Mouse (Mus musculus): ENCODE results near the gene Cldn7.

Cldn7 gene

DNA sequence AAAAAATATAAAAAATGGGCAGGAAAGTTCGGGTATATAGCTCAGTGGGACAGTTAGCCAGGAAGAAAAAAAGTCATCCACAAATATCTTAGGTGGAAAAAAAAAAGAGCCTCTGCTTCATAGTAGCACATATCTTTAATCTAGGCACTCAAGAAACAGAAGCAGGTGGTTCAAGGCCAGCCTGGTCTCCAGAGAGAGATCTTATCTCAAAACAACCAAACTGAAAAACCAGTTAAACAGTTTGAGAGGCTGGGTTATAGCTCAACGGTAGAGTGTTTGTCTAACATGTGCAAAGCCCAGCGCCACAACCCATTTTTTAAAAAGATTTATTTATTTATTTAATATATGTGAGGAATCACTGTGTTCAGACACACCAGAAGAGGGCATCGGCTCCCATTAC lies 31.5 kb upstream of the Cldn7 start:
- DNase-seq (ENCODE audit: low spot score in 2 of 2), result no peak

DNA sequence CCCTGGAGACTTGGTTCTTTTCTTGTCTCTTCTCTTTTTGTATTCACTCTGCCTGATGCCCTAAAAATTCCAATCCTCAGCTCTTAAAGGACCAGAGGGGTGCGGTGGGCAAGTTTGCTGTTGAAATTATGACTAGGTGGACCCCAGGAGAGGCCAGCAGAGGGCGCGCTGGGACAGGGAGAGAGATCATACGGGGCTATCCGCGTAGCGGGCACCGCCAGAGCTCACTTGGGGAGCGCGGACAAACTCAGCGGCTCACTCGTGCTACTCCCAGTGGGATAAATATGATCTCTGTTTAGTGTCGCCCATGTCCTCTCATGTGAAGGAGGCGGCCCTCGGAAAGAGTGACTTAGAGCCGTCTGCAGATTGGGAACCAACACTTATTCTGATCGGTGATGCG lies 30.4 kb upstream of the Cldn7 start:
- peak in 1 of 2 experiments; percentile 91 for DNase-seq (ENCODE audit: low spot score in 2 of 2)

DNA sequence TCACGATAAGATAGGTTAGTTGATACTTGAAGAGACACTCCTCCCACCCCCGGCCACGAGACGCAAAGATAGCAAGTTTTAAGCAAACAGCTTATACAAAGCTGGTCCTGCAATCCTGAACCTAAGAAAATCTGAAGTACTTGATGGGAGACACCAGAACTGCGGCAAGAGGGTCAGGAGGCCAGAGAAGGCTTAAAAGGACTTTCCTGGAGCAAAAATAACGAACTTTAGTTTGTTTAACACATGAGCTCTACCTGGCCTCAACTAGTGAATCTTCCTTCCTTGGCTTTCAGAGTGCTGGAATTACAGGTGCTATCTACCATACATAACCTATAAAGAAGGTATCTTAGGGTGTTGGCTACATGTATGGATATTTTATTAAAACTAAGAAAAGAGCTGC lies 29.9 kb upstream of the Cldn7 start:
- no peak for DNase-seq (ENCODE audit: low spot score in 2 of 2)

DNA sequence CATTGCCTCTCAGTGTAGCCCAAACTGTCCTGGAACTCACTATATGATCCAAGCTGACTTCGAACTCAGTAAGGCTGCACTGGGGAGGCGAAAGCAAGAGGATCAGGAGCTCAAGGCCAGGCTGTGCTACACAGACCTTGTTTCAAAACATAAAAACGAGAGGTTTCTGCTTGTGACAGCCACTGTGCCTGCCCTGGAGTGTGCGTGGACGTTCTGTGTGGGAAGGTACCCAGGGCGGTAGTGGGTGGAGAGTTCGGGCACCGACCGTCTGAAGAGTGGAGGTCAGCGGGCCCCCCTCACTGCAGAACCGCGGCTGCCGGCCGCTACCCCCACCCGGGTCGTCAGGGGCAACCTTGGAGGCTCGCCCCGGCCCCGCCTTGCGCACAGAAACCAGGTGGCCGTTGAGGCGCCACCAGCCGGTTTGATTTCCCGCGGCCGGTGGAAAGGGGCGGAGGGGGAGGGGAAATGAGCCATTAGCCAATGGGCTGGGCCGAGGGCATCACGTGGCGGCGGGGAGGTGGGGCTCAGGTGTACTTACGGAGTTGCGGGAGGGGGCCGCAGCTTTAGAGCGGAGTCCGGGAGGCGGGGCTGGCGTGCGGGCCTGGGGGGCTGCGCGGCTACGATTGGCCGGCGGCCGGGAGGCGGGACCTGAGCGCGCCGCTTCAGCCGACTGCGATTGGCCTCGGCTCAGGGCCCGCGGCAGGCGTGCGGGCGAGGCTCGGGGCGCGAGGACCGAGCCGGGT lies 29.3 kb upstream of the Cldn7 start, which contains the start of gene Ybx2:
Gene Ybx2 (plus strand): TSS at position 660 of the 743 bp plus-strand sequence.
- peak; percentile 69 to 87 for DNase-seq (ENCODE audit: low spot score in 2 of 2)

DNA sequence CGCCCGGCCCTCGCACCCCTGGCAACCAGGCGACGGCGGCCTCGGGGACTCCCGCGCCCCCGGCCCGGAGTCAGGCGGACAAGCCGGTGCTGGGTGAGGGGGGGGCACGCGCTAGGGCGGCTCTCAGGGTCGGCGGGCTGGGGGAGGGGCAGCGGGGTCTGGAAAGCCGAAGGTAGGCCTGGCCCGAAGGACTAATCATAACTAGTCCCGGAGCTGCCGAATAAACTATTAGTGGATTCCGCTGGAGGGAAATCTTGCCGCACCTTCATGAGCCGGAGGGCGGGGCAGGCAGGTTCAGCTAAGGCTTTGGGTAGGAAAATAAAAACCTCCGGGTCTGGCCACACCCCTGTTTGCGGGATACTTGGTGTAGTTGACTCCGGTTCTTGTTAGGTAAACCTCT lies 28.4 kb upstream of the Cldn7 start:
- DNase-seq (ENCODE audit: low spot score in 2 of 2), result no peak

DNA sequence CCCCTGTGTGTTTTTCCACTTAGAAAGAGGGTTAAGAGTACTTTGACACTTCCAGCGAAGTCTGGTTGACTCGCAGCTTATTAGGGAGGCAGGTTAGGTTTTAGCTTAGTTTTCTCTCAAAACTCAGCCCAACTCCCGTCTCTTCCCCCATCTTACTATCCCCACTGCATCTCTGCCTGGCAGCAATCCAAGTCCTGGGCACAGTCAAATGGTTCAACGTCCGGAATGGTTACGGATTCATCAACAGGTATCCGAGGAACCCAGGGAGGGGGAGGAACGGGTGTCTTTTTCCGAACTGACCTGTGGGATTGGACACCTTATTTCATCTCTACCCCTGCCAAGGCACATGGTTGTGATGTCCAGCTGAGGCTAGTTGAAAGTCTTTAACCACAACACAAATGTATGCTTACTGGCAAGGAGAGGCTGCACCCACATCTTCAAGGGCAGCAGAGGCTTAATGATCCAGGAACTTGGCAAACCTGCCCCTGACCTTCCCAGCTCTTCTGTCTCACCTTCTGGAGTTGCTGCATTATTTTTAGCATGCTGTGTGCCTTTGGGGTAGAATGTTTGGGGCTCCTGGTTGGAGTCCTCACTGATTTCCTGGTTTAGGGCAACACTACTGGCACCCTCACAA lies 27.7 kb upstream of the Cldn7 start:
- no peak for DNase-seq (ENCODE audit: low spot score in 2 of 2)

DNA sequence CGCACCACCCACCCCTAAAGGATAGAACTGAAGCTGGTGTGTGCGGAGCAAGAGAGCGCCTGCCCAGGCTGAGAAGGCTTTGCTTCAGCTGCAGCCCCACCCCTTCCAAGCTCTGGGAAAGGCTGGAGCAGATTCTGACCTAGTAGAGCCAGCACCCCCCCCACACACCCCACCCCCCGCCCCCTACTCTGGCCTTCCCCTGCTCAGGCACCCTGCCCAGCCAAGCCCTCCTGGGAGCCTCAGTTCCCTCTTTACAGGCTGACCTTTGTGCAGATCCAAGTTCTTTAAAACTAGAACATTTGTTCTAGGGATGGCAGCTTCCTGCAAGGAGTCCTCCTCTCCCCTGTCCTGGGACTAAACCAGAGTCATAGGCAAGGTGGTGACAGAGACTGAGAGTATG lies 27.2 kb upstream of the Cldn7 start:
- DNase-seq (ENCODE audit: low spot score in 2 of 2), result no peak

DNA sequence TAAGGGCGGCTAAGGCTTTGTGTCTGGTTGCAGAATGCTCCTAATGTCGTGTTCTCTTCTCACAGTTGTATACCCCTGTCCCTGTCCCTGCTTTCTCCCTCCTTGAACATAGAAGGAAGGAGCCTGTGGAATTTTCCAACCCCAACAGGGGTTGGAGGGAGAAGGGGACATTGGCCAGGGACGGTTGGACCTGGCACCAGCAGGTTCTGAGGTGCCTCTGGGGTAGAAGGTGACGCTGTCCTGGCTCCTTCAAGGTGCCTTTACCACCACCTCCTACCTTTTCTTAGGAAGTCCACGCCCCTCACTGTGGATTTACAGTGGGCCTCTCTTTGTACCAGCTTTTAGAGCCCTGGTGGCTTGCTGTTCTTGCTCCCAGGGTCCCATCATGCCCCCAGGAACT lies 26.7 kb upstream of the Cldn7 start:
- no peak for DNase-seq (ENCODE audit: low spot score in 2 of 2)

DNA sequence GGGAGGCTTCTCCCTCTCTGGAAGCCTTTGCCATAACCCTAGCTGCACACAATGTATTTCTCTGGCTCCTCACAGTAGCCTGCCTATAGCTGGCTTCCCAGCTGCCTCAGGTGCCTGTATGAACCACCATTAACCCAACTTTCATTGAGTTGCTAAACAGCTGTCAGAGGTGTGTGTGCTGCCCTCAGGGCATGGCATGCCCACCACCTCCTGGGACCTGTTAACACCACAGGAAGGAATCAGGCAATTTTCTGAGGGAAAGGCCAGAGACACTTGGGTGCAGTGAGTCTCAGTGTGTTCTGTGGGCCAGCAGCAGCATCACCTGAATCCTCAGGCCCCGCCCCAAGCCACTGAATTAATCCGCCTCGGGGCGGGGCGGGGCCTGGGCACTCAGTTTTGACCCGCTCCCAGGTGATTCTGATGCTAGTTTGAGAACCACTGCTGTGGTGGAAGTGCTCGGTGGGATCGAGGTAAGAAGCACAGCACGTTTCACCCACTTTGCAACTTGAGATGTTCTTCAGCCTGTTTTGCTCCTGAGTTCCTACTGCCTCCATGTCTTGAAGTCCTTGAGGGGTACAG lies 26.1 kb upstream of the Cldn7 start:
- DNase-seq (ENCODE audit: low spot score in 2 of 2), result no peak

DNA sequence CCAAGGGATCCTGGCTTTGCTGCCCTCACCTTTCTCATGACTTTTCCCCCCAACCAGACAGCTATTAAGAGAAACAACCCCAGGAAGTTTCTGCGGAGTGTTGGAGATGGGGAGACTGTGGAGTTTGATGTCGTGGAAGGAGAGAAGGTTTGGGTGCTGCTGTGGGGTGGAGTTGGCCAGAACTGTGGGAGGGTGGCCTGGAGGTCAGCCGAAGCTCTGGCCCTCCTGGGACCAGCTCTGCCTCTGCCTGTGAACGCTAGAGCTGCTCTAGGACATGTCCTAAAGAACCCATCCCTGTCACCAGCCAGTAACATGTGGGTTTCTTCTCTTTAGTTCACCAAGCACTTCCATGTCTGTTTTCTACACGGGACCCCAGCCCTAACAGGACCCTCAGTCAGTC lies 25.4 kb upstream of the Cldn7 start:
- no peak for DNase-seq (ENCODE audit: low spot score in 2 of 2)

DNA sequence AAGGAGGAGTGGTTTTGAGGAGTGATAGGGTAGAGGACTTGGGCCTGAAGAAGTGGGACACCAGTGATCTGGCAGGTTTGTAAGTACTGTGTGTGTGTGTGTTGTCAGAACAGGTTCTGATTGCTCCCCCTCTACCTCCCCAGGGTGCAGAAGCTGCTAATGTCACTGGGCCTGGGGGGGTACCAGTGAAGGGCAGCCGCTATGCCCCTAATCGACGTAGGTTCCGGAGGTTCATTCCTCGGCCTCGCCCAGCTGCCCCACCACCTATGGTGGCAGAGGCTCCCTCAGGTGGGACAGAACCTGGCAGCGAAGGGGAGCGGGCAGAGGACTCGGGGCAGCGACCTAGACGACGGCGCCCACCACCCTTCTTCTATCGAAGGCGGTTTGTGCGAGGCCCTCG lies 24.8 kb upstream of the Cldn7 start:
- DNase-seq (ENCODE audit: low spot score in 2 of 2), result no peak

DNA sequence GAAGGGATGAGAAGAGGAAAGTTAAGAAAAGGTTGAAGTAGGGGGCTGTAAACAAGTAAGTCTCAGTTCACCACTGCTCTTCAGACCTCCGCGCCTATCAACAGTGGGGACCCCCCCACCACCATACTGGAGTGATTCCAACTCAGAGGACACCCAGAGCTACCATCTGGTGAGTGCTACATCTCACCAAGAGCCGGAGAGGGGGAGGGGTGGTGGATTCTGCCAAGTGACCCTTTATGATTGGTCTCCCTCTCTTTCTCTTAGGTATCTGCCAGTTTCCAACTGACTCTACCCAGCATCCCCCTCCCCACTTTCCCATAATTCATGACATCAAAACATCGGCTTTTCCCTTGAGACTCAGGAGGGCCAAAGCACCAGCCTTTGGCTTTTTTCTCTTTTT lies 23.6 kb upstream of the Cldn7 start:
- no peak for DNase-seq (ENCODE audit: low spot score in 2 of 2)

DNA sequence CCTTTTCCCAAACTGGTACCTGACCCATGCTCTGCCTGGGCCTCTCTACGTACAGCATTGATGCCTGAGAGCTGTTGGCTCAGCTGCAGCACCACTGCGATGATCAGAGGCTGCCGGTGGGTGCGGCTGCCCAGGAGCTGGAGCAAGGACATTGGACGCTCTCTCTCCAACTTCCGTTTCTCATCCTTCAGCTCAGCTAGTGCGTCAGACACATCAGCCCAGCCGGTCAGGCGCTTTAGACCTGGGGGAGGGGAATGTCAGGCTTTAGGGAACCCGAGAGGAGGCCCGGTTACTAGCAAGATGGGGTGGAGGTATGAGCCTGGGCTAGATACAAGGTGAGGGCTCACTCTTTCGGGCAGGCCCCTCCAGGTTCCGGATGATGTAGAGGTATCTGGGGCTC lies 19.4 kb upstream of the Cldn7 start:
- no peak for DNase-seq (ENCODE audit: low spot score in 2 of 2)

DNA sequence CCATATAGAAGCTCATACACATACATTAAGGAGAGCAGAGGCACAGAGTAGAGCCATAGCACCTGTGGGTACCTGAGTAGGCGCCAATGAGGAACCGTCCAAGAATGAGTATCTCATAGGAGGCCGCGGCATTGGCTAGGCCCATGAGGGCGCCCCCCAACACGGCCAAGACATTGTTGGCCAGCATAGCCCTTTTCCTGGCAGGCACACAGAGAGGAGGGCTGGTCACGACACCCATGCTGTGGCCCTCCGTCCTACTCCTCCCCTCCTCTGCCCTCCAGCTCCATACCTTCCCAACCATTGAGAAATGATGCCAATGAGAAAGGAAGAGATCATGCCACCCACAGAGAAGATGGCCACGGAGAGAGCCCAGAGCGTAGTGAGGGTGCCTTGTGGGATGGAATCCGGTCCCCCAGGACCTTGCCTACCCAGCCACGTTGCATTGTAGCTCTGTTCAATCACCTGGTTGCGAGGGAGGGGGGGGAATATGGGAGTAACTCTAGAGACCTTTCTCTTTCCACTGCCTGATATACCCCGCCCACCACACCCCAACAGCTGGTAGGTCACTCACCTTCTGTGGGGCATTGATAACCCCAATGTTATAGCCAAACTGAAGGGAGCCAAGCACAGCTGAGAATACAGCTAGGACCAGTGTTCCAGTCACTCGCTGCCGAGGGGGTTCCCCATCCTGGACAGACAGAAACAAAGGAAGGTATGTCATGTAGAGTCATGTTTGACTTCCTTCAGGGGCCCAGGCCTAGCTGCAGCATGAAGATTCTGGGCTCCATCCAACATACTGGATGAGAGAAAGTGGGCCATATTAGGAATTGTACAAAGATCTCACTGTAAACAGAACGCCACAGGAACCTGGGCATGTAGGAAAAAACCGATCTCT lies 18.3 kb upstream of the Cldn7 start:
- no peak for DNase-seq (ENCODE audit: low spot score in 2 of 2)

DNA sequence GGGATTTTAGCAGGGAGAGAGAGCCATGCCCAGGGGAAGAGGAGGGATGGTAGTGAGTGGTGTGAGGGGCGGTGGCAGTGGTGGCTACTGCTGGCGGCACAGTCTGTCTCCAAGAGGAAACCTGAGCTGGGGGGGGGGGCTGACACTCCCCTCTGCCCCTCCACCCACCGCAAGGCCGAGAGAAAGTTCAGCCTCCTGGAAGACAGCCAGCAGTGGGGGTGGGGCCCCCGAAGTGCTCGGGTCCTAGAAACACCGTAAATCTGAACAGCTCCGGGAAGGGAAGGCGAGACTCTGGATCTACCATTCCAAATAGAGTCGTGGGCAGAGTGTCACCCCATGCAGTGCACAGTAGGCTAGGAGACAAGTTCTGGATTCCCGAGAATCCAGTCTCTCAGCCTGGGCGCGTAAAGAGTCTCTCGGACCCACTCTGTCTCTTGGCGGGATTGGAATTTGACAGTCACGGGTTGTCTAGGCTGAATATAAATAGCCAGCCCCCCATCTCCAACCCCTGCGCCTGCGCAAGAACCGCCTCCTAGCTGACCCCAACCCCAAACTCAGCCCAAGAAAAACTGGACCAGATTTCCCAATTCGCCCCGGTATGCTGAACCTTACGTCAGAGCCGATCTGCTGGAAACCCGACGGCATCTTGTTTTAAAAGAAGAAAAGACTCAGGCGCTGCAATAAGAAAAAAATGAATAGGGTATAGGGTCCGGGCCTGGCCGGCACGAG lies 17.1 kb upstream of the Cldn7 start:
- DNase-seq (ENCODE audit: low spot score in 2 of 2), result no peak

DNA sequence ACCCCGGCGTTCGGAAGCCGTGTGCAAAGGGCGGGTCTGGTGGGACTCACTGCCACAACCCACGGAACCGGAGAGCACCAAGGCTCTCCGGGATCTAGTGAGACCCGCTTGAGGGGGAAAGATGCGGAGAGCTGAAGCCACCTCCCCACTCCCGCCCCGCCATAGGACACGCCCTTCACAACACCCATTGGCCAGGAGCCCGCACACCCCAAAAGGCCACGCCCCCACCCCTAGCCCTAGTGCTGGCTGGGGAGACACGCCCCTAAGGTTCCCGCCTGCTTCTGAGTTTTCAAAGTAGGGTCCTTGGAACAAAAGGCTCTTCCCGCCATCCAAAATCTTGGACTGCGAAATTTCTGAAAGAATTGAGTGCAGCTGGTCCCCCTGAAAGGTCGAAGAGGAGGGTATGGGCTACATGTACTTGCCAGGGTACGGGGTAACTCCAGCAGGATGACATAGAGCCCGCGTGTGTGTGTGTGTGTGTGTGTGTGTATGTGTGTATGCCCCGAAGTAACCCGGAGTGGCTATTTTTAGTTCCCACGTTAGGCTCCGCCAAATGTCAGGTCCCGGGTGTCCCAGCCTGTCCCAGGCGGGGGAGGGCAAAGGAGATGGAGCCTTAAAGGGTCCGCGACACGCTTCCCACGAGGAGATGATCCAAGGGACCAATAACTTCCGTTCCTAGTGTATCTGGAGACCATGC lies 16.4 kb upstream of the Cldn7 start, which contains the start of gene Slc2a4:
Gene Slc2a4 (minus strand): TSS at position 123 of the 697 bp plus-strand sequence.
- peak in 1 of 2 experiments; percentile 41 for DNase-seq (ENCODE audit: low spot score in 2 of 2)

DNA sequence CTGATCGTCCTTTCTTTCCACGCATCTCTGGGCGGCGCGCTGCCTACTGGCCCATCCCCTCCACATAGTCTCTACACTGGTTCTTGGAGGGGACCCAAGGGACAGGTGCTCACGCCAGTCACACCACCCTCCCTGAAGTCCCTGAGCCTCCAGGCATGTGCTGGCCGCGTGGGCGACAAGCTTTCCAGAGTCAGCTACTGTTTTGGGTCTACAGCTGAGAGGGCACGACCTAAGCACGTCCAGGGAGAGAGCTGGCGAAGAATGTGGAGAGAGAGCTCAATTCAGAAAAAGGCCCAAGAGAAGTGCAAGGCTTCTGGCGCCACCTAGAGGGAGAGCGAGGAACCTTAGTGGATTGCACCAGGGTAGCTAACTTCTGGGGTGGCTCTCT lies 15.8 kb upstream of the Cldn7 start:
- peak; percentile 33 to 78 for DNase-seq (ENCODE audit: low spot score in 2 of 2)

DNA sequence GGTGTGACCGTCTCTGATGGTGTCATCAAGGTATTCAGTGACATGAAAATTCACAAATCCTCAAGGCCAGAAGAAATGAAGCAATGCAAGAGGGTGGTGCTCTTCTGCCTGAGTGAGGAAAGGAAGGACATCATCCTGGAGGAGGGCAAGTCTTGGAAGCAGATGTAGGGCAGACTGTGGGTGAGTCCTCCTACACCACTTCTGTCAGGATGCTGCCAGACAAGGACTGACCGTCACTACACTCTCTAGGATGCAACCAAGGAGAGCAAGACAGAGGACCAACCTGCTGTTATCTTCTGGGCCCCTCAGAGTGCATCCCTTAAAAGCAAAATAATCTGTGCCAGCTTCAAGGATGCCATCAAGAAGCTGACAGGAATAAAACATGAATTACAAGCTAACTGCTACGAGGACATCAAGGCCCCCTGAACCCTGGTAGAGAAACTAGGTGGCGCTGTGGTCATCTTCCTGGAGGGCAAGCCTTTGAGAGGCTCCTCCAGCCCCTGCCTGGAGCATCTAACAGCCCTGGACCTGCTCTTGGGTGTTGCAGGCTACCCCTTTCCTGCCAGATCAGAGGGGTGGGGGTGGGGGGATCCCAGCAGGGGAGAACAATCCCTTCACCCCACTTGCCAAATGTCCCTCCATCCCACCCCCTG lies 13.6 kb upstream of the Cldn7 start:
- no peak for DNase-seq (ENCODE audit: low spot score in 2 of 2)

DNA sequence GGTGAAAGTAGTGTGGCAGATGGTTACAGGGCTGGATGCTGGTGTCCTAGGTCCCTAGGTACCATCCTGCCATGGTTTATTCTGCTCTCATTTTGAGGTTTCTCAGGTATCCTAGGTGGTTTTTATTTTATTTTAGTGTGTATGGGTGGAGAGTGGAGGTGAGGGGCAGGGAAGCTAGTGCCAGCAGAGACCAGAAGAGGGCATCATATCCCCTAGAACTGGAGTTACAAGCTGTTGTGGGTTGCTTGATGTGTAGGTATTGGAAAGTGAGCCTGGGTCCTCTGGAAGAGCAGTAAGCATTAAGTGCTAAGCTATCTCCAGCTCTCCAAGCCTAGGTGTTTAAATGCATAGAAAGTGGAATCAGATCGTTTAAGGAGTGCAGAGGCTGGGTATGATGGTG lies 12.3 kb upstream of the Cldn7 start:
- no peak for DNase-seq (ENCODE audit: low spot score in 2 of 2)

DNA sequence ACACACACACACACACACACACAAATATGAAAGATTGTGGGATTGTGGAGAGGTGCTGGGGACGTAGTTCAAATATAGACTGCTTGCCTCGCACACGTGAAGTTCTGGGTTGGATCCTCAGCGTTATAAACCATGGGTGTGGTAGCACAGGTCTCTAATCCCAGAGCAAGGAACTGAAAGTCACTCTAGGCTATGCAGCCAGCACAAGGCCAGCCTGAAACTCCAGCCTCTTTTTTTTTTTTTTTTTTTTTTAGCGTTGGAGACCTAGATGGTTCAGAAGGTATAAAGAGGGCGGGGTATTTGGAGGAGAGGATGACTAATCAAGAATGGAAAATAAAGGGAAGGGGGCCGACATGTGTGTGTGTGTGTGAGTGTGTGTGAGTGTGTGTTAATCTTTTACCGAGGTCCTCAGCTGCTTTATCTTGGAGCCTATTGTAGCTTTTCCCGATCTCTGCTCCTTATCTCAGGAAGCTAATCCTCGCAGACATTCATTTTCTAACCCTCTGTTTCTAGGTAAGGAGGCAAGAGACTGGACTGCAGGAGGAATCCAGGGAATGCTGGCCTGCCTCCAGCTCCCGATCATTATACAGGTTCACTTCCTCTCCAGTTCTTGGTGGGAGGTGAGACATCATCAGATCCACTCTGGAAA lies 11.2 kb upstream of the Cldn7 start:
- DNase-seq (ENCODE audit: low spot score in 2 of 2), result no peak

All from left cerebral cortex, adult 9 months (tissue).